Mouse (Mus musculus) stomach, postnatal 0 days (tissue): ENCODE measurements around the gene Ipo4.

ENCODE experiments used
- CTCF ChIP-seq: IDR thresholded peaks from 2 replicates; pipeline ENCODE4 v1.5.1; 2016; ENCODE audit warnings: antibody characterized with exemption, low read depth, mild to moderate bottlenecking, moderate library complexity
- EP300 ChIP-seq: optimal IDR thresholded peaks from 2 replicates; pipeline ENCODE3; 2016; ENCODE audit warnings: antibody characterized with exemption

GRCm38 (mm10) chr14:55580731-55581130 lies 55.0 kb downstream of the Ipo4 start:
- TF ChIP-seq CTCF (no peak), EP300 (no peak)
